Mouse (Mus musculus): ENCODE measurements at regions not wholly inside any gene's neighbourhood (a gene's known extent, or its start where the extent isn't known, plus 50 kb on each side); places are given as distances from the start of the nearest gene placed in this dataset.
"Not testable (repeated sequence)": the region's sequence is repeated elsewhere in the genome, so short reads cannot be mapped to it uniquely, and the experiment has no call there.

- DNase-seq, result no peak
These were observed 203.4 kb upstream of the 2610301B20Rik start for GRCm38 (mm10) chr4:10670846-10671428.

GRCm38 (mm10) chr4:10691086-10691485, 183.2 kb upstream of the 2610301B20Rik start:
- no peak for DNase-seq

- no peak for DNase-seq
These were observed 181.4 kb upstream of the 2610301B20Rik start for GRCm38 (mm10) chr4:10692860-10693259.

GRCm38 (mm10) chr4:10693446-10694105, 180.7 kb upstream of the 2610301B20Rik start:
- DNase-seq, result no peak

- DNase-seq, result not testable (repeated sequence)
These were observed 180.1 kb upstream of the 2610301B20Rik start for GRCm38 (mm10) chr4:10694106-10694748.

- no peak for DNase-seq
These were observed 177.0 kb upstream of the 2610301B20Rik start for GRCm38 (mm10) chr4:10697225-10697836.

- DNase-seq, result no peak
These were observed 175.7 kb upstream of the 2610301B20Rik start for GRCm38 (mm10) chr4:10698637-10699036.

GRCm38 (mm10) chr4:10701479-10701878, 172.8 kb upstream of the 2610301B20Rik start:
- DNase-seq, result no peak

- DNase-seq, result no peak
These were observed 171.1 kb upstream of the 2610301B20Rik start for GRCm38 (mm10) chr4:10703212-10703611.

- no peak for DNase-seq
These were observed 167.2 kb upstream of the 2610301B20Rik start for GRCm38 (mm10) chr4:10707016-10707657.

GRCm38 (mm10) chr4:10707658-10708056, 166.6 kb upstream of the 2610301B20Rik start:
- DNase-seq, result no peak

GRCm38 (mm10) chr4:10711939-10712533, 162.3 kb upstream of the 2610301B20Rik start:
- no peak for DNase-seq

- no peak for DNase-seq
These were observed 151.0 kb upstream of the 2610301B20Rik start for GRCm38 (mm10) chr4:10723341-10723740.

GRCm38 (mm10) chr4:10727894-10728293, 146.4 kb upstream of the 2610301B20Rik start:
- DNase-seq, result no peak

GRCm38 (mm10) chr4:10745207-10745606, 129.1 kb upstream of the 2610301B20Rik start:
- DNase-seq, result no peak

- DNase-seq, result no peak
These were observed 125.5 kb upstream of the 2610301B20Rik start for GRCm38 (mm10) chr4:10748816-10749215.

GRCm38 (mm10) chr4:10750377-10751062, 123.8 kb upstream of the 2610301B20Rik start:
- not testable (repeated sequence) for DNase-seq

- no peak for DNase-seq
These were observed 121.1 kb upstream of the 2610301B20Rik start for GRCm38 (mm10) chr4:10753176-10753575.

GRCm38 (mm10) chr4:10759491-10759890, 114.8 kb upstream of the 2610301B20Rik start:
- no peak for DNase-seq

GRCm38 (mm10) chr4:10767676-10768075, 106.6 kb upstream of the 2610301B20Rik start:
- DNase-seq, result no peak

GRCm38 (mm10) chr4:10770026-10770643, 104.2 kb upstream of the 2610301B20Rik start:
- DNase-seq, result no peak

Measured in gastrocnemius, postnatal 25 days (tissue).